Mouse (Mus musculus): ENCODE measurements around the gene Patz1.

Gene Patz1

DNA sequence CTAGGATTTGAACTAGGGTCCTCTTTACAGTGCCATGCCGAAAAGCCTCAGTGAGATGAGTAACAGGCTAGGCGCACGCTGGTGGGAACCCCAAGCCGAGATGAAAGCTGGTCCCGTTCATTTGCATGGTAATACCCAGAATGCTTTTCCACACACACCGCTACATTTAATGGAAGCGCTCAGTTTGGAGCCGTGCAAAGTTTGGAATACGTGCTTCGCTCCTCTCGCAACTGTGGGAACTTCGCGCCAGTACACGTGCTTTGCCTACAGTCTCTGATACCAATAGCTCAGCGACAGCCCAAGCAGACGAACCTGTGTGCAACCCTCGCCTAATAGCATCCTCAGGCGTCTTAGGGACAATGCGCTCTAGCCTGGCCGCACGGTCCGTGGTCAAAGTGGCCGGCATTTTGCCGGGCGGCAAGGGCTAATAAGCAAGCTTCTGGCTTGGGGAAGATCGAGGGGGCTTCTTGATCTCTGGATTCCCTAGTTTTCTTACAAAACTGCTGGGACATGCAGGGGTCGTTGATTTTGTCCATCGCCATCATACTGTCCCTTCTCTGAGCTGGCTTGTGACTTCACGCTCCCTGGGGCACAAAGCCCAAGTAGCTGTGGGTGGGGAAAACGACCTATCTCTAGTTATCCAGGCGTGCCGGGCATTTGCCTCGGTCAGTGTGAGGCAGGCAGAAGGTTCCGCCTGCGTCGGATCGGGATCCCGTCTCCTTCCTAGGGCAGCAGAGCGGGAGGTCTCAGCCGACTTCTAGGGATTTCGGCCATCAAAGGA is at the start of gene Patz1:
TSS of gene Patz1 (plus strand) at position 354 of the 781 bp plus-strand sequence.
- DNase-seq (ENCODE audit: low spot score in 2 of 2), result peak in 1 of 2 experiments; percentile 42

DNA sequence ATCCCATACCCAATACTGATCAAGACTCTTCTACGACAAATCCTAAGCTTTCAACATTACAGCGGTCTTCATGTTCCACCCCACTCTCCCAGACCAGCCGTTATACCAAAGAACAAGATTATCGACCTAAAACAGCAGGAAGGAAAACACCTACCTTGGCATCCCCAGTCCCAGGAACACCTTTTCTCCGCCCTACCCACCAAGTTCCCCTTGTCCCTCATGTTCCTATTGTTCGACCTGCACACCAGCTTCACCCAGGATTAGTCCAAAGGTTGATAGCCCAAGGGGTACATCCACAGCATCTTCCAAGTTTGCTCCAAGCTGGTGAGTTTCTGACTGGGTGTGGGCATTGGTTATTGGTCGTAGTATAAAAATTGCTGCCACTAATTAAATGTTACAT is 46.3 kb upstream of the Patz1 start:
- DNase-seq (ENCODE audit: low spot score in 2 of 2), result no peak

DNA sequence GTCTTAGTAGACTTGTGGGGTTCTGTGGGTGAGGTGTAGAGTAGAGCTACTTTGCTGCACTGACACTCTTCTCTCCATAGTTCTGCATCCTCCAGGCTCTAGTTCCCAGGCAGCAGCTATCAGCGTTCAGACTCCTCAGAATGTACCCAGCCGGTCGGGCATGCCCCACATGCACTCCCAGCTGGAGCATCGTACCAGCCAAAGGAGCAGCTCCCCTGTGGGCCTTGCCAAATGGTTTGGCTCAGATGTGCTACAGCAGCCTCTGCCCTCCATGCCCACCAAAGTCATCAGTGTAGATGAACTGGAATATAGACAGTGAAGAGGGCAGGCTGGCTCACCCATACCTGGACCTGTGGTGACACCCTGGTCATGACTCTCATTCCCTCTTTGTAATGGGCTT is 44.9 kb upstream of the Patz1 start:
- no peak for DNase-seq (ENCODE audit: low spot score in 2 of 2)

DNA sequence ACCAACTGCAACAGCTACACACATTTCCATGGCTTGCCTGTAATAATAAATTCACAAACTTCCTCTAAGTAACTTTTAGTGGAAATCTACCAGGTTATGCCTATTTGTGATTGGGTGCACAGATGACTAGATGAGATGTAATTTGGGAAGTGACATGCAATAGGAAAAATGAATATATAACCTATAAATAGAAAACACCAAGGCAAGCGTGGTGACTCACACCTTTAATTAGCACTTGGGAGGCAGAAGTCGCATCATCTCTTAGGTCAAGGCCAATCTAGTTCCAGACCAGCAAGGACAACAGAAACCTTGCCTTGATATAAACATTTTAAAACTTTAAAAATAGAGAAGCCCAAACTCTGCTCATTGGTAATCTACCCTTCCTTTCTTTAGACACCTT is 41.3 kb upstream of the Patz1 start:
- DNase-seq (ENCODE audit: low spot score in 2 of 2), result no peak

GRCm38 (mm10) chr11:3259537-3259936 is 29.1 kb upstream of the Patz1 start:
- no peak for DNase-seq (ENCODE audit: low spot score in 2 of 2)

- DNase-seq (ENCODE audit: low spot score in 2 of 2), result no peak
Measured at GRCm38 (mm10) chr11:3265291-3266078, 23.2 kb upstream of the Patz1 start.

- DNase-seq (ENCODE audit: low spot score in 2 of 2), result peak; percentile 87 to 88
Measured at GRCm38 (mm10) chr11:3266079-3266685, 22.5 kb upstream of the Patz1 start, which contains the start of gene Drg1. TSS of gene Drg1 (minus strand) at chr11:3266415.

- no peak for DNase-seq (ENCODE audit: low spot score in 2 of 2)
Measured at GRCm38 (mm10) chr11:3267133-3267532, 21.5 kb upstream of the Patz1 start.

GRCm38 (mm10) chr11:3269241-3269640 is 19.4 kb upstream of the Patz1 start:
- DNase-seq (ENCODE audit: low spot score in 2 of 2), result no peak

- DNase-seq (ENCODE audit: low spot score in 2 of 2), result no peak
Measured at GRCm38 (mm10) chr11:3278351-3278750, 10.3 kb upstream of the Patz1 start.

DNA sequence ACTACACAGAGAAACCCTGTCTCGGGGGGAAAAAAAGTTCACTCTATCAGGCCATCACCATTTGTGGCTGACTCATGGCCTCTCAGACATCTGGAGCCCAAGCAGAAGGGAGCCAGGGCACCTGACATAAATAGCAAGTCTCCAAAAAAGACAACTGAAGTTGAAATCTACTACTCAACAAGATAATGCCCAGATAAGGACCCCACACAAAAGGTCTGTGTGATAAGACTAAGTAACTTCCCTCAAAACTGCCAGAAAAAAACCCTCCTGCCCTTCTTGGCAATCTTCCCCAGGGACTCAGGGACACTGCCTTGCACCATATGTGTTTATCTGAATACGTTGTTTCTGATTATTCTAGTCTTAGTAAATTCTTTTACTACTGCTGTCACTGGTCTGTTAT is 8.9 kb upstream of the Patz1 start:
- DNase-seq (ENCODE audit: low spot score in 2 of 2), result no peak

DNA sequence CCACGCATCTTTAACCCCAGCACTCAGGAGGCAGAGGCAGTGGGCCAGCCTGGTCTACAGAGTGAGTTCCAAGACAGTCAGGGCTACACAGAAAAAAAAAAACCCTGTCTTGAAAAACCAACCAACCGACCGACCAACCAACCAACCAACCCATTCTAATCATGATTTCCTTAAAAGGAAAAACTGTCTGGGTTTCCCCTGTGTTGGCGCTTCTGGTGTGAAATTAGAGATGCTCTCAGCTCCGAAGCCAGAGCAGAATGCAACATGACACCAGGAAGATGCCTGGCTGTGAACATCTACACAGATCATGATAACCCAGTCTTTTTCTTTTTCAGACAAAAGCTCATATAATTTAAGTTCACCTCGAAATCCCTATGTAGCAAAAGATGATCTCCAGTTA is 5.8 kb upstream of the Patz1 start:
- DNase-seq (ENCODE audit: low spot score in 2 of 2), result no peak

GRCm38 (mm10) chr11:3283645-3284044 is 5.0 kb upstream of the Patz1 start:
- no peak for DNase-seq (ENCODE audit: low spot score in 2 of 2)

DNA sequence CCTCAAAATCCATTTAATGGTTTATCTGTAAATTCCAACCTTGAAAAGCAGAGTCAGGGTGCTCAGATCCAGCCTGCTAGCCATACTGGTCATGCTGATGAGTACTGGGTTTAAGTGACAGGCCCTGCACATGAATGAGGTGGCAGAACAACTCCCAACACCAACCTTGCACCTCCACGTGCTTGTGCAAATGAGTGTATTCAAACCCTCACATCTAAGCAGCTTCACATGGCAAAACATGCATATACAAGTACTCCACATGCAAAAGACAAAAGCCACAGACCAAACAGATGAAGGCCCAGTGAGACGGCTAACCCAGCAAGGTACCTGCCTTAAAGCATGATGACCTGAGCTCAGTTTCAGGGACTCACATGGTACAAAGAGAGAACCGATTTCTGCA is 2.7 kb upstream of the Patz1 start:
- DNase-seq (ENCODE audit: low spot score in 2 of 2), result no peak

- no peak for DNase-seq (ENCODE audit: low spot score in 2 of 2)
Measured at GRCm38 (mm10) chr11:3287131-3287530, 1.5 kb upstream of the Patz1 start.

GRCm38 (mm10) chr11:3287921-3288320 is 753 bp upstream of the Patz1 start:
- DNase-seq (ENCODE audit: low spot score in 2 of 2), result no peak

- DNase-seq (ENCODE audit: low spot score in 2 of 2), result peak in 1 of 2 experiments; percentile 57
Measured at GRCm38 (mm10) chr11:3289302-3289802, 678 bp downstream of the Patz1 start.

GRCm38 (mm10) chr11:3289803-3290639 is 1.3 kb downstream of the Patz1 start:
- DNase-seq (ENCODE audit: low spot score in 2 of 2), result peak; percentile 80

- DNase-seq (ENCODE audit: low spot score in 2 of 2), result peak; percentile 53 to 64
Measured at GRCm38 (mm10) chr11:3290640-3291310, 2.1 kb downstream of the Patz1 start.

DNA sequence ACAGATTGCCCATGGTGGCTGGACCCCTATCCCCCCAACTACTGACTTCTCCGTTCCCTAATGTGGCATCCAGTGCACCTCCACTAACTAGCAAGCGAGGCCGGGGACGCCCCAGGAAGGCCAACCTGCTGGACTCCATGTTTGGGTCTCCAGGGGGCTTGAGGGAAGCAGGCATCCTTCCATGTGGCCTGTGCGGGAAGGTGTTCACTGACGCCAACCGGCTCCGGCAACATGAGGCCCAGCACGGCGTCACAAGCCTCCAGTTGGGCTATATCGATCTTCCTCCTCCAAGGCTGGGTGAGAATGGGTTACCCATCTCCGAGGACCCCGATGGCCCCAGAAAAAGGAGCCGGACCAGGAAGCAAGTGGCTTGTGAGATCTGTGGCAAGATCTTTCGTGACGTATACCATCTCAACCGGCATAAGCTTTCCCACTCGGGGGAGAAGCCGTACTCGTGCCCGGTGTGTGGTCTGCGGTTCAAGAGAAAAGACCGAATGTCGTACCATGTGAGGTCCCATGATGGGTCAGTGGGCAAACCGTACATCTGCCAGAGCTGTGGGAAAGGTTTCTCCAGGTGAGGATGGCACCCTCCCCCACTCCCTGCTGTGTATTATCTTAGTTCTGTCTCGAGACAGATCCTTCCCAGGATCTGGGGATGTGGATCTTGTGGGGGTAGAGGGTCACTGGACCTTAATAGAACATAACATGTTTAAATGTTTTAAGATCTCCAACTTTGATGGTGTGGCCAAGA is 2.8 kb downstream of the Patz1 start:
- no peak for DNase-seq (ENCODE audit: low spot score in 2 of 2)
